Mouse (Mus musculus): ENCODE measurements around the gene Fam187a.

GRCm38 (mm10) chr11:102855941-102856340, 29.0 kb upstream of the Fam187a start:
- no peak for TF ChIP-seq CTCF (IDR thresholded peaks at IDR 0.05; ENCODE audit: borderline replicate concordance, insufficient read depth, low read depth, low read length)
- no peak for TF ChIP-seq POLR2A (IDR thresholded peaks at IDR 0.05; ENCODE audit: borderline replicate concordance, insufficient read depth, low read length)

Measured in cerebellum, adult 2 months (tissue).